Mouse (Mus musculus) spleen, adult 2 months (tissue): ENCODE measurements at regions not wholly inside any gene's neighbourhood (a gene's known extent, or its start where the extent isn't known, plus 50 kb on each side); places are given as distances from the start of the nearest gene placed in this dataset.

Experiments used
- CTCF ChIP-seq: fragments of 200-500 bp; IDR thresholded peaks from 2 replicates; pipeline ENCODE4 v1.5.1; 2011; ENCODE audit warnings: mild to moderate bottlenecking, inconsistent platforms; ENCODE audit not compliant: insufficient read depth, insufficient read length, insufficient replicate concordance; ENCODE audit errors: extremely low read depth
- POLR2A ChIP-seq: fragments of 200-500 bp; IDR thresholded peaks from 2 replicates; pipeline ENCODE4 v1.6.1; 2011; ENCODE audit warnings: low read depth, low read length, inconsistent platforms

GRCm38 (mm10) chr4:152963001-152963400 lies 485.3 kb upstream of the Kcnab2 start:
- no peak for TF ChIP-seq POLR2A
- no peak for TF ChIP-seq CTCF
